Mouse (Mus musculus): Measurements from ENCODE around the gene Serpinb1c.

DNA sequence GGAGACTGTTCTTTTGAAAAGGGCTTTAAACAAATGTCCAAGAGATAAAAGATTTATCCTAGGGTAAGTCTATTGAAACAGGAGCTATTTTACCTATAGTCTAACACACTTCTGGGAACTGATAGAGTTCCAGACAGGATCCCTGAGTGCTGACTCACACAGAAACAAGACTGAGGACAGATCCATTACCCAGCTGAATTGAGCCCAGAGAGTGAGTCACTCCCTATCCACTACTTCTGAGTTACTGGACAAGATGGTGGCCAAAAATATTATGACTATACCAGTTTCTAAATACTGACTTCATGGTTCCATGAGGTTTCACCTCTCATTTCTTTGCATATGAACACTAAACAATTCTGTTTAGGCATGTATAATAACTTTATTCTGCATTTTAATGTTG, 51.8 kb downstream of the Serpinb1c start:
- no peak for TF ChIP-seq CTCF (IDR thresholded peaks at IDR 0.05; ENCODE audit: extremely low read depth, insufficient read depth, insufficient read length, insufficient replicate concordance)
- TF ChIP-seq POLR2A (IDR thresholded peaks at IDR 0.05; ENCODE audit: low read depth, low read length): no peak
